Mouse (Mus musculus) heart, postnatal 36 days (tissue): ENCODE measurements around the gene Pigg. TPM values are rescaled to one million over a fixed set of nuclear protein-coding genes. Genes with fewer than 3 reads are reported as not detected.
"Not testable (repeated sequence)": the region's sequence is repeated elsewhere in the genome, so short reads cannot be mapped to it uniquely, and the experiment has no call there.

Experiments
- DNase-seq, 2 experiments: peaks; one replicate each; pipeline ENCODE4 v3.0.0; 2021 to 2022
- intact Hi-C: fragments of 180-260 bp; cut with DNase I; formaldehyde crosslinking; loops from one replicate; pipeline ENCODE4 v1.15.1; 2025
- total RNA-seq, 2 experiments: library from RNA; stranded (reverse); gene quantifications; 2 replicates each; pipeline ENCODE4 v1.2.3; 2021

Gene Pigg
- total RNA-seq: 1 to 10 TPM; 10.0 TPM

GRCm38 (mm10) chr5:108312224-108313064, at the start of gene Pigg:
Gene Pigg, plus strand, starts transcription at chr5:108312609.
- peak; percentile 92 to 94 for DNase-seq
- intact Hi-C loops: loop anchor here (2.0 to 10.0 kb wide), 3 partner anchors 44 to 278 kb away; partner anchors contain the start of genes Ccdc18, Dr1 and Tmed5

DNA sequence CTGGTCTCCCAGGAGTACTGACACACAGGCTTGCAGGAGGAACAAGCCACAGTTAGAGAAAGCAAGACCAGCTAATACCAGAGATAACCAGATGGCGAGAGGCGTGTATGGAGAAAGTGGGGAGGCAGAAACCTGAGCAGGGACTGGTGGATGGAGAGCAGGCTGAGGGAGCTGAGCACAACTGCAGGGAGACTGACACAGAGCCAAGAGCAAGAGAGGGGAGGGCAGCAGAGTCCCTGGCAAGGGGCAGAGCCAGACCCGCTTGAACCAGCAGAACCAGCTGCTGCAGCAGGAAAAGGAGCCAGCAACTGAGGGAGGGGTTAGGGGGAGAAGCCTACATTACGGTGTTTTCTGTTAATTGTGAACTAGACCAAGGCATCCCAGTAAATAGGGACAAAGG, 49.7 kb upstream of the Pigg start:
- intact Hi-C loops: loop anchor here (10.0 kb wide), 3 partner anchors 198 to 348 kb away; partner anchors contain the start of gene Mtf2
- DNase-seq: no peak

GRCm38 (mm10) chr5:108263785-108264184, 48.6 kb upstream of the Pigg start:
- intact Hi-C loops: loop anchor here (10.0 kb wide), 3 partner anchors 199 to 349 kb away; partner anchors contain the start of gene Mtf2
- not testable (repeated sequence) for DNase-seq

DNA sequence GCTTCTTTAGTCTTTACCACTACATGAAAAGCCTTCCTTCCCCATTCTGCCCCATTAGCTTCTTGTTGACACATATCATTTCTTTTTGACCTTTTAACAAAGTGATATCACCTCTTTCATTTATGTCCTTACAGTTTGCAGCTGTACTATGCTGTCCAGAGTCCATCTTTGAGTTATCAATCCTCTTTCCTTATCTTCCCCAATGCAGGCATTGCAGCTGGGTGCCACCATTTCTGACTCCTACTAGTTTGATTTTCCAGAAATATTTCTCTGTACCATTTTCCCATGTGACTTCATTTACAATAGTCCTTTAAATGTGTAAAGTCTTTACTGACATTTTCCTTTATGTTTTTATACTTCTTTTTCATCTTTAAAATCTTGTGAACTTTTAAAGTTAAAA, 45.4 kb upstream of the Pigg start:
- intact Hi-C loops: loop anchor here (5.0 to 10.0 kb wide), 5 partner anchors 100 to 400 kb away; partner anchors contain the start of genes Dgkq, Gm42517 and Mtf2
- no peak for DNase-seq

DNA sequence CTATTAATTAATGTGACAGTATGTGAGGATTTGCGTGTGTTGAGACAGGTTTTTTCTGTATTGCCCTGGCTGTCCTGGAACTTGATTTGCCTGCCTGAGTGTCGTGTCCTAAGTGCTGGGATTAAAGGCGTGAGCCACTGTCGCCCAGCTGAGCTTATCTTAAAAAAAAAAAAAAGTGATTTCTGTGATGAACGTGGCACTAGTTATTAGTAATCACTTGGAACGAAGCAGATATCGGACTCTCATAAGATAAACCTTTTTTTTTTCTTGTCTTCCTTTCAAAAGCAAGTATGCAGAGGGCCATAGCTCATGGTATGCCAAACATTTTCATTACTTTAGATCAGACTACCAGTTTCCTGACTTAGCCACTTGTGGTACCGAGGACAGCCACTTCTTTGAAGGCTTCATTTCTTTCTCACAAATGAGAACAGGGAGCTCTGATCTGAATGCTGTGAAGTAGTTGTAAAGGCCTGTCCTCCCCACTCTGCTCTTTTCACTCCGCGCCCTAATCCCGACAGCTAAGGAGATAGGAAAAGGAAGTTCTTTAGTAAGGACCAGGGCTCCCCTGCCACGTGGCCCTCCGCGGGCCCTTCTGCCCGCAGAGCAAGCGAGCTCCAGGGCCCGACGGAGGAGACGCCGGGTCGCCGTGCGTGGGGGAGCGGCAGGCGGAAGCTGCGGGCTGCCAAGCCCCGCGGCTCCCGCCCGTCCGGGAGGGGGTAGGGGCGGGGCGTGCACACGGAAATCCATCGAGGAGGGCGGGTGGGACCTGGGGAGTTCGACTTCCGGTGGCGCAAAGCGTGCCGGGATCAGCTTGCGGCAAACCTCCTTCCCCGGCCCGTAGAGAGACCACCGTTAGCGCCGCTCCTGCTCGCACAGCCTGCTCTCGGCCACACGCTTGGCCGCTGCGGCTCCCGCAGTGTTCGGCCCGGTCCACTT, 44.0 kb upstream of the Pigg start, which contains the start of gene Dr1:
Gene Dr1, plus strand, starts transcription at position 771 of the 936 bp plus-strand sequence.
- DNase-seq: peak; percentile 86 to 87
- intact Hi-C loops: loop anchor here (2.0 to 10.0 kb wide), 8 partner anchors 44 to 399 kb away; partner anchors contain the start of genes Ccdc18, Dgkq, Gm42517 and Mtf2

- no peak for DNase-seq
- intact Hi-C loops: loop anchor here (2.0 to 10.0 kb wide), 8 partner anchors 44 to 398 kb away; partner anchors contain the start of genes Ccdc18, Dgkq, Gm42517 and Mtf2
Observed at GRCm38 (mm10) chr5:108269063-108269810, 43.2 kb upstream of the Pigg start.

GRCm38 (mm10) chr5:108269811-108270151, 42.6 kb upstream of the Pigg start:
- intact Hi-C loops: loop anchor here (2.0 to 10.0 kb wide), 8 partner anchors 43 to 398 kb away; partner anchors contain the start of genes Ccdc18, Dgkq, Gm42517 and Mtf2
- no peak for DNase-seq

DNA sequence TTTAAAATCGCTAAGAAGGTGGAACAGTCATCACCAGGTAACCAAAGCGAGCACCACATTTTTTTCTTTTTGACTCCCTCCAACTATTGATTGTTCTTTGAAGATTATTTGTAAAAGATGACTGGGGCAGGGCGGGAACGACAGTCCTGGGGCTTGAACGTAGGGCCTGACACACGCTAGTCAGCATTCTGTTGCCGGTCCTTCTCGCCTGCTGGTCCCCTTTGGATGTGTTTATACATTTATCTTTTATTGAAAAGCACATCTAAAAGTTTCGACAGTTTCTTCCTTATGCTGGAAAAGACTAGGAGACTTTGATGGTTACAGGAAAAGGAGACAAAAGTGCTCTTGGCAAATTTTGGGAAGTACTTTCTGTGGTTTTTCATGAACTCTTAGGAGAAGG, 42.0 kb upstream of the Pigg start:
- no peak for DNase-seq
- intact Hi-C loops: no loop called here

DNA sequence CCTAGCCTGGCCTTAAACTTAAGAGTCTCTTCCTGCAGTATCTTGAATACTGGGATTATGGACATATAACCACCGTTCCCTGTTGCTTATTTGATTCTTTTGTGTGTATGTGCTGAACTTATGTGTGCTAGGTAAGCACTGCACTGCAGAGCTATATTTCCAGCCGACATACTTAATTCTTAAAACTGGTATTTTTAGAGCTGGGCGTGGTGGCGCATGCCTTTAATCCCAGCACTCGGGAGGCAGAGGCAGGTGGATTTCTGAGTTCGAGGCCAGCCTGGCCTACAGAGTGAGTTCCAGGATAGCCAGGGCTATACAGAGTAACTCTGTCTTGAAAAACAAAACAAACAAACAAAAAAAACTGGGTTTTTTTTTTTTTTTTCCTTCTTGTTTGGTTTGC, 41.1 kb upstream of the Pigg start:
- intact Hi-C loops: not testable (repeated sequence)

GRCm38 (mm10) chr5:108286957-108287356, 25.5 kb upstream of the Pigg start:
- intact Hi-C loops: no loop called here

More for the DNA sequence above, 41.1 kb upstream of the Pigg start:
- DNase-seq: not testable (repeated sequence)

DNA sequence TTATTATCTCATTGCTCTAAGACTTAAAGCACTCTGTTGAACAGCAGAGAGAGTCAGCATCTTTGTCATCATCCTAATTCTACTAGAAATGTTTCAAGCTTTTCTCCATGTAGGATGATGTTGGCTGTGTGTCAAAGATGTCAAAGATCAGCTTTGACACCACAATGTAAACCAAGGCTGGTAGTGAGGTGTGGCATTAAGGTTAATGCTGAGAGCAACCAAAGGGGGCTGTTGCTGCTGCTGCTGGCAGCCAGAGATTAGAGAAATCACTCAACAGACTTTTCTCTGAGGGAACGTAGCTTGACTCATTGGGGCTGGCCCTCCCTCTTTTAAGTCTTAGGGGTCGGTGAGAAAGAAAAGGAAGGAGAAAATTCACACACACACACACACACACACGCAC, 10.8 kb upstream of the Pigg start:
- intact Hi-C loops: no loop called here
- no peak for DNase-seq

More at GRCm38 (mm10) chr5:108286957-108287356, 25.5 kb upstream of the Pigg start:
- no peak for DNase-seq

DNA sequence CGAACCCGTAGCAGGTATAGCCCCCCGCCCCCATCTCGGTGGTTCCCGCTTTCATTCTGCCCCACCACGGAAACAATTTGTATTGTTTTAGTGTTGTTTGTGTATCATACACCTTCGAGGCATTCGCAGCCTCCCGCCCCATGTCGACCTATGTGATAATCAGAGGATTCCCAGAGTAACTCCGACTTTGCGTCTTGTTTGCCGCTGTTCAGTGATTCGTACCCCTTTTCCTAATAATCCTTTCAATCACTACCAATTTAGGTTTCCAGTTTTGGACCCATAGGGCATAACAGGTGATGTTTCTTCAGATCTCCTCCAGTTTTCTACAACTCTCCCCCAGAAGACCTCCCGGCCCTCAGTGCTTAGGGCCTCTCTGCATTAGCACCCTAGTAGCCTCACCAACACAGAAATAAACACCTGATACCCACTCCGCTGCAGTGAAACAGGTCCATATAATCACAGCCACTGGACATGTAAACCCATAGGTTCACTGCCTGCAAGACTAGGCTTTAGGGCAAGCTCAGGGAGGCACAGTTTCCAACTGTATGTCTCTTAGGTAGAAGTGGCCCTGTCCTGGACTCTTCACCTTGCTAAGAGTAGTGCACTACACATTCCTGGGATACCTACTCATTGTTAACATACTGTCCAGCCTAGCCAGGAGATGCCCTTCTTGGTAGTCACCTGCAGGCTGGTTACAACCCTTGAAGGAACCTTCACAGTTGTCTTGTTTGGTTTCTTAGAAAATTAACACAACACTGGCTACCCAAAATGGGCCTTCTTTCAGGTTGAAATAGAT, 854 bp downstream of the Pigg start:
- intact Hi-C loops: loop anchor here (2.0 to 10.0 kb wide), 3 partner anchors 44 to 278 kb away; partner anchors contain the start of genes Ccdc18, Dr1 and Tmed5
- no peak for DNase-seq

DNA sequence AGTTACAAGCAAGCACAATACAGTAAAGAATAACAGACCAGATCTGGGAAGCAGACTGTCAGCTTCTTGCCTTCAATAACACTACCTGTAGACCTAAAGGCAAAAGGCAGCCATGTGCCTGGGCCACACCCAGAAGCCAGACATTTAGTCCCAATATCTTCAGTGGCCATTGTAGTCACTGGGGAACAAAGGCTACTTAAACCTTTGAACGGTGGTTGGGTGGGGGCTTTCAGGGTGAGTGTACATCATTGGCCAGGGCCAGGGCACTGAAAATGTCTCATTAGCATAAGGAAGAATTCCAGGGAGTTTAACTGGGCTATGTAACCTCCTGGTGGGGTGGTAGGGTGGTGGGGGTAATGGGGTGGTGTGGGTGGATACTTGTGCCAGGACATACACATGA, 18.6 kb downstream of the Pigg start:
- intact Hi-C loops: no loop called here
- DNase-seq: no peak

DNA sequence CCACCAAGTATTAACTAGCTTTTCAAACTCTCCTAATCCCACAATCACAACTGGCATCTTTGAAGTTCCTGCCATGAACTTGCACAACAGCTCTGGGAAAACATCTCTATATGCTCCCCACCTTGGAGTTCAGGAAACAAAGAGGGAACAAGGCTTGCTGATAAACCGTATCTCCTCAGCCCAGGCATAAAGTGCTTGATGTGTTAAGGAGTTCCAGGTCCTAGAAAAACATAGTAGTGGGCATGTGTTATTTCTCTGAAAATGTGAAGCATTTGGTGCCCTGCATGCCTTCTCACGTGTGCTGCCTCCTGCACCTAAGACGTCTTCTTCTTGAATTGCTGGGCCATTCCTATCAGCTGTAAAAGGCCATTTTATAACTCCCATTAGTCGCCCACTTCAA, 25.0 kb downstream of the Pigg start:
- no peak for DNase-seq
- intact Hi-C loops: no loop called here

GRCm38 (mm10) chr5:108338049-108338448, 25.6 kb downstream of the Pigg start:
- DNase-seq: no peak
- intact Hi-C loops: no loop called here

DNA sequence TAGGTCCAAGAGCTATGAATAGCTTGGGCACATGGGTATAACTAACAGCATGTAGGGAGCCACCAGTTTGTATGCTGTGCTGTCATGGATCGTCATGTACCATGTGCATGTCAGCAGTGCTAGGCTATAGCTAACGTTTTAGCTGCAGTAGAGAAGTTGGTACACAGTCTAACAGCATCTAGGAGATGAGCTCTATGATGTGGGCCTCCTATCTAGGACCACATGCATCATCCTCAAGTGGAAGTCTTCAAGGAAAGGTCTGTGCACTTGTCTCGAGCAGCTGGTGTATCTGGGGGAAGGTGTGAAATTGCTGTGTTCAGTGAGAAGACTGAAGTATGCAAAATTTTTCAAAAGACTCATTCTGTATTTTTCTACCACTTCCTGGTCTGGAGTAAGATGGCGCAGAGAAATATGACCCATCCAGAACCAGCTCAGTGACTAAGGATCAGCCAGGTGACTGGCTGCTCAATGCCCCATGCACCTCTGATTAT, 31.3 kb downstream of the Pigg start:
- no peak for DNase-seq
- intact Hi-C loops: no loop called here

DNA sequence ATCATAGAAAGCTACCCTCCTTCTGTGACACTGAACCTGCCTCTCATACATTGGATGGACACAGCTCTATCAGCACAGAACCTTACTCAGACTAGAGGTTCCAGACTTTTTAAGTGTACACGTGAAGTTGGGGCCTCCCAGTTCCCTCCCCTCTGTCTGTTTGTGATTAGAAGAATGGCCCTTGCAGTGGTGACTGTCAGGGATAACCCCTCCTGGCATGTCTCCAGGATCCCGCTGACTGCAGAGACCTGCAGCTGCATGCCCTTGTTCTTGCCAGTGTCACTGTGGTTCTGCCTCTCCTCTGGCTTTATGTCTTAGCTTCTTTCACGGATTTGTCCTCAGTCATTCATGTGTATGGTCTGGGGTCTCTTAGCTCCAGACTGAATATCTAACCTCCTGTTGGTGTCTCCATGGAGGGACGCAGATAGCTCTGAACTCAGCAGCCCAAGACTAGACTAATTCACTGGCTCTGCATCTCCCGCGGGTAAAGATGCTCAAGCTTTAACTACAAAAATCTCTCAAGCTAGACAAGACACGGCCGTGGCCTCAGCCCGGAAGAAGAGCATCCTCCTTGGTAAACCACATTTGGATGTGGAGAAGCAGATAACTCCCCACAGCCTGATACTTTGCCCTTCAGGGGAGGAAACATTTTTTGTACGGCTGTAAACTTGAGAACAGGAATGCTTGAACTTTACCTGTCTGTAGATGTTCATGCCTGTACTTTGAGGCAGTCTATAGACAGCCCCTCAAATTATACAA, 33.1 kb downstream of the Pigg start:
- no peak for DNase-seq
- intact Hi-C loops: no loop called here

GRCm38 (mm10) chr5:108347843-108348242, 35.4 kb downstream of the Pigg start:
- intact Hi-C loops: no loop called here
- DNase-seq: no peak
